Mouse (Mus musculus): ENCODE results near the gene Pabpn1l.
"Not testable (repeated sequence)": the region's sequence is repeated elsewhere in the genome, so short reads cannot be mapped to it uniquely, and the experiment has no call there.

Gene Pabpn1l

DNA sequence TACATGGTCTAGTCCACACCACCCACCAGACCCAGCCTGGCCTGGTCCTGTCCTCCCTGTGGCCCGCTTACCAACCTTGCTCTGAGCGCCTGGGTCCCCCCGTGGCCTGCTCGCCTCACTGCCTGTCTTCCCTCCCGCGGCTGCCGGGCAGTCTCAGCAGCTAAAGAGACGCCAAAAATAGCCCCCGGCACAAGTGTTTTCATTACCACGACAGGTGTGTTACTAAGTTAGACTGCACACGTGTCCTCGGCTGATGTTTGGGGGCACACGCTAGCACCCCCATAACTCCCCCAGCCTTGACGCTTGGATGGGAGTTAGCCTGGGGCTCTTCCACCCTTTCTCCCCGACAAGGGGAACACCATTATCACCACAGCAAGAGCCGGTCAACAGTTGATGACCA lies 23.8 kb upstream of the Pabpn1l start:
- no peak for DNase-seq (ENCODE audit: low spot score)

GRCm38 (mm10) chr8:122644175-122644954 lies 21.8 kb upstream of the Pabpn1l start:
- no peak for DNase-seq (ENCODE audit: low spot score)

GRCm38 (mm10) chr8:122642071-122642470 lies 19.5 kb upstream of the Pabpn1l start:
- peak; percentile 42 for DNase-seq (ENCODE audit: low spot score)

DNA sequence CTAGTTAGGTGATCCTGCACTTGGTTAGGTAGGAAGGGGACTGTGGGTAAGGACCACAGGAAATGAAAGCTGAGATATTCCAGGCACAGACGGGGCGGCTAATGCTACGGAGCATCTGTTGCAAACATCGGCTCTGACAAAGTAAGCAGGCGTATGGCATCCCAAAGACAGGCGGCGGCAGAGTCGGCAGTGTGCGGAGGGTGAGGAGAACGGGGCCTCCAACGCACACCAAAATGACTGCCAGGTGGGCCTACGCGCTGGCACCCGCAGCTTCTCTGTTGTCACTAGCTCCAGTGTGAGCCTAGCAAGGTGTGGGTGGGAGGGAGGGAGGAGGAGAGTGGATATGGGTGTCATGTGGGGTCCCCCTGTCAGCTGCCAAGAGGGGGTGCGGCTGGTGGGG lies 18.9 kb upstream of the Pabpn1l start:
- no peak for DNase-seq (ENCODE audit: low spot score)

GRCm38 (mm10) chr8:122640825-122641224 lies 18.3 kb upstream of the Pabpn1l start:
- no peak for DNase-seq (ENCODE audit: low spot score)

GRCm38 (mm10) chr8:122639521-122640248 lies 17.1 kb upstream of the Pabpn1l start:
- peak; percentile 77 for DNase-seq (ENCODE audit: low spot score)

- no peak for DNase-seq (ENCODE audit: low spot score)
These were observed 16.1 kb upstream of the Pabpn1l start for GRCm38 (mm10) chr8:122638601-122639000.

DNA sequence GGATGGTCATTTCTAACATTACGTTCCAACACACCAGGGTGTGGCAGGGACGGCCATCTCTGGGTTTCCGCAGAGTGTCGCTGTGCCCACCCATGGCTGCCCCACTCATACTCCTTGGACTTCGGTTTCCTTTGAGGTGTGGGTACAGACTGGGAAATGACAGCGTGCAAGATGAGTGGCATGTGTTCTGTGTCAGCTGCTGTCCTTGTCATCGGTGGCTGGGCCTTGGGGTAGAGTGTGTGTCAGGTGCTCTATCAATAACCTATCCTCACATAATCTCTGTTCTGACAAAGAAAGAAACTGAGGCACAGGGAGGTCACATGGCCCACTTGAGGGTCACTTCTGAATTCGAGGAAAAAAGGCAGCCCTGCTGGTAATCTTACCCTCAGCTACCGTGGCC lies 14.7 kb upstream of the Pabpn1l start:
- DNase-seq (ENCODE audit: low spot score), result no peak

- no peak for DNase-seq (ENCODE audit: low spot score)
These were observed 14.2 kb upstream of the Pabpn1l start for GRCm38 (mm10) chr8:122636803-122637175.

DNA sequence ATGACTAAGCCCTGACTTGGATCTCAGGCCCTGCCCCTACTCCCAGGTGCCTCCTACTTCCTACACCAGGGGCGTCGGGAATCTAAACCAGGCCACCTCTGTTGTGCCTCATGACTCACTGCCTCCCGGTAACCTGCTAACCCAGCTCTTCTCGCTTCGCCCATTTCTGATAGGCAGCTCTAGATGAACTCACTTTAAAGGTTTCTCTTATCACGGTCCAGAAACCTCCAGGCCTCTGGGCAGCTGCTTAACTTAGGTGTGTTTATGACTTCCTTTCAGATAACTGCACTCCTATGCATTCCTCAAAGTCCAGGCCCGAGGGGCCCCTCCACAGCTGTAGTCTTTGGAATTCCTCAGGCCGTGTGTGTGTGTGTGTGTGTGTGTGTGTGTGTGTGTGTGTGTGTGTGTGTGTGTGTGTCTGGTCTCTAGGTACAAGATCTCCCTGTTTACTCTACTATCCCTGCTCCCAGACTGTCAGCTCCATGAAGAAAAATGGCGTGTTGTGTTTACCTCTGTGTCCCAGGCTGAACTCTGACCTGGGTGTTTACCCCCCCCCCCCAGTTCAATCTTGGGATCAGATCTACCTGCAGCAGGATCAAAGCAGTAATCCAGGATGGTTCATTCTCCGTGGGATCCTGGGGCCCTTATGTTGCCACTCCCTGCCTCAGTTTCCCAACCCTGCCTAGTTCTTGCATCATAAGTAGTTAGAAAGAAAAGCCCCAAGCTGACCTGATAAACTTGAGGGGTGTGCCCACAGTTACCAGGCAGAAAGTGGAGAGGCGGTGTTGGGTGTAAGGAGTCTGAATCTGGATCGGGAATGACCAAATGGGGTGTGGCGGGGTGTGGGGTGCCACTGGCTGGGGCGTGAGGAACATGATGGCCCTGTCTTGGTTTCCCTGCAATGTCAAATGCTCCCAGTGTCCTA lies 13.6 kb upstream of the Pabpn1l start:
- no peak for DNase-seq (ENCODE audit: low spot score)

DNA sequence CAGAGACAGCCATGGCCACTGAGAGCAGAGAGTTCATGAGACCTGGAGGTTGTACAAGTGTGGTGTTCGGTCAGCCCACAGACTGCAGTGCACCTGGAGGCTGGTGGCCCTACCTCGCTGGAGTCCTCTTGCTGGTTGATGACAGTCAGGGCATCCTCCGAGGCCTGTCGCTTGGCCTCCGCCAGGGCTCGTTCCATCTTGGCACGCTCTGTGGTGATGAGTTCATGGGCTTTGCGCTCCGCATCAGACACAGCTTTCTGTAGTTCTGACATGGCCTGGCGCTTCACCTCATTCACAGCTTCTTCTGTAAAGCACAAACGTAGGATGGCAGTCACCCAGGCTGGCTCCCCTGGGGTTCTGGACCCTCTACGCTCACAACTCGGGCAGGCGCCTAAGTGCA lies 10.7 kb upstream of the Pabpn1l start:
- DNase-seq (ENCODE audit: low spot score), result no peak

DNA sequence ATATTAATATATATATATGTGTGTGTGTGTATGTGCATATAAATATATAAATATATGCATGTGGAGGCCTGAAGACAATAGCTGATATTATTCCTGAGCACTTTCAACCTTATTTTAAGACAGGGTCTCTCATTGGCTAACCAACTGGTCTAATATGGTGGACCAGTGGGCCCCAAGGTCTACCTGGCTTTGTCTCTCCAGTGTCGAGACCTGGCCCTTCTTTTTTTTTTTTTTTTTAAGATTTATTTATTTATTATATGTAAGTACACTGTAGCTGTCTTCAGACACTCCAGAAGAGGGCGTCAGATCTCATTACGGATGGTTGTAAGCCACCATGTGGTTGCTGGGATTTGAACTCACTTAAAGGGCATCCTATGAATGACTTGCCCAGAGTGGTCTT lies 9.6 kb upstream of the Pabpn1l start:
- not testable (repeated sequence) for DNase-seq (ENCODE audit: low spot score)

GRCm38 (mm10) chr8:122630696-122631095 lies 8.2 kb upstream of the Pabpn1l start:
- DNase-seq (ENCODE audit: low spot score), result no peak

DNA sequence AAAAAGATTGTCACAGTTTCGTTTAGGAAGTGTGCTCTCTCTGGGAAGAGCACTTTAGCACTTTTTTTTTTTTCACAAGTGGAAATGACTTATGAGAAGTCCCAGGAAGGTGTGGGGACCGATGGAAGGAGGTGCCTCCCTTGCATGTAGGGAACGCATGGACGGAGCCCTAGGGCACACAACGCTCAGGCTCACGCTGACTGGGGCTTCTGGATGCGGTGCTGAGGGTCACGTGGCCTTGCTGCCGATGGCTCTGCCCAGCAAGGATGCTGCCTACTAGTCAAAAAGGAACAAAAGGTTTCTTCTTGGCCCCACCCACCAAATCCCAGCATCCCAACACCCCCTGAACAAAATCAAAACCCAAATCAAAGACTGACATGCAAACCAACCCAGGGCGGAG lies 6.8 kb upstream of the Pabpn1l start:
- DNase-seq (ENCODE audit: low spot score), result no peak

- DNase-seq (ENCODE audit: low spot score), result no peak
These were observed 4.4 kb upstream of the Pabpn1l start for GRCm38 (mm10) chr8:122626896-122627295.

DNA sequence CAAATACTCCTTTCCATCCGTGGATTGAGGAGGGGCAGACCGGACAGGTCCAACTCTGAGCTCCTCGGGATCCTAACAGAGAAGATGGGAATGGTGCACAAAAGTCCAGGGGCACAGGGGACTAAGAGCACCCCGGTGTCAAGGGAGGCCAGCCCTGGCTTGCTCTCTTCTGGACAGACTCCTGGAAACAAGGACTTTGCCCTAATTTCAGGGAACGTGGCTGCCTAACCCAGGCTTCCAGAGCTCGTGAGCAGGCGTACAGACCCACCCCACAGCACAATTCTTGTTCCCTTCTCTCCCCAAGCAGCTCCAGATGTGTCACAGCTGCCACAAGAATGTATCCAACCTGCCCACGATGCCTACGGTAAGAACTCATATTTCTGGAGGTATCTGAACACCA lies 3.3 kb upstream of the Pabpn1l start:
- no peak for DNase-seq (ENCODE audit: low spot score)

- DNase-seq (ENCODE audit: low spot score), result no peak
These were observed 2.1 kb upstream of the Pabpn1l start for GRCm38 (mm10) chr8:122624653-122625052.

DNA sequence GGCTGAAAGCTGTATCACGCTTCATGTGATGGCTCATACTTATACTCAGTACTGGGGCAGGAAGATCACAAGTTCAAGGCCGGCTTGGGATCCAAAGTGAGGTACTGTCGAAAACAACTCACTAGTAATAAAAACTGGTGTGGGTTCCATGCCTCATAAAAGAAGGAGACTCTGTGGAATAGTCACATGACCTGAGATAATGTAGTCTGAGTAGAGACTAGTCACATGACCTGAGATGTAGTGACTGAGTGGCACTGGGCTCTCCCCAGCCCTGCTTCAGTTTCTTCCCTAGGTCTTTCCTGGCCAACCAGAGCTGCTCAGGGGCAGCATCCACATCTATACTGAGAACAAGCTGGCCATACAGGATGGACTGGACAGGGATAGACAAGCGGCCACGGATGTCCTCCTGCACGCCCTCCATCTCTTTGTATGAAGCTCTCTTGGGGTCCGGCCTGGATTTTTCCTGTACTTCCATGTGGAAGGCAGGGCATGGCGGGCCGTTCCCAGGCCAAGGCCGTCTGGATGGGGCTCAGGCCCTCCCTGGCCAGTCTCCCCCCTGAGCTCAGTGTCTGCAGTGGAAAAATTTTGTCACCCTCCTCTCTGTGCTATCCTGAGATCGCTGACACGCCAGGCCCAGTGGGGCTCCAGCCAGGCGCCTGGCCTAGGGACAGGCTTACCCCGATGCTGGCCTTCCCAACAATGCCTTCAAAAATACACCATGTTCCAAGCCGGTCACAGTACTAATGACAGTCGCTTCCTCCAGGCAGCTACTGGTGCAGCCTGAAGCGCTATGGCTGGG lies 1.5 kb upstream of the Pabpn1l start:
- DNase-seq (ENCODE audit: low spot score), result no peak

DNA sequence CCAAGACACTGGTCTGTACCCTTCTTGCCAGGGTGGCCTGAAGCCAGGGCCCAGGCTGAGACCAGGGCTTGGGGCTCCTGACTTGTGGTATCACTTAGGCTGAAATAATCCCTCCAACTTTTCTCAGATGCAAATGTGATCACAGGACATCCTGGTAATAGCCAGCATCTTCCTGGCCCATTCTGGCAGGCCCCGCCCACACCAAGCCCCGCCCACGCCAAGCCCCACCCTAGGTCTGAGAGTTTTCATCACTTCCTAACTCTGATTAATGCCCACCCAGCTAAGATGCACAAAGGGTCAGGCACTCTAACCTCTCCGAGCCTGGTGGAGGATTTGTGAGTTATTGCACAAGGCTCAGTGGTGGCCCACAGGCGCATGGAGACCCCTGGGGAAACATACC lies 2.1 kb downstream of the Pabpn1l start:
- DNase-seq (ENCODE audit: low spot score), result no peak

DNA sequence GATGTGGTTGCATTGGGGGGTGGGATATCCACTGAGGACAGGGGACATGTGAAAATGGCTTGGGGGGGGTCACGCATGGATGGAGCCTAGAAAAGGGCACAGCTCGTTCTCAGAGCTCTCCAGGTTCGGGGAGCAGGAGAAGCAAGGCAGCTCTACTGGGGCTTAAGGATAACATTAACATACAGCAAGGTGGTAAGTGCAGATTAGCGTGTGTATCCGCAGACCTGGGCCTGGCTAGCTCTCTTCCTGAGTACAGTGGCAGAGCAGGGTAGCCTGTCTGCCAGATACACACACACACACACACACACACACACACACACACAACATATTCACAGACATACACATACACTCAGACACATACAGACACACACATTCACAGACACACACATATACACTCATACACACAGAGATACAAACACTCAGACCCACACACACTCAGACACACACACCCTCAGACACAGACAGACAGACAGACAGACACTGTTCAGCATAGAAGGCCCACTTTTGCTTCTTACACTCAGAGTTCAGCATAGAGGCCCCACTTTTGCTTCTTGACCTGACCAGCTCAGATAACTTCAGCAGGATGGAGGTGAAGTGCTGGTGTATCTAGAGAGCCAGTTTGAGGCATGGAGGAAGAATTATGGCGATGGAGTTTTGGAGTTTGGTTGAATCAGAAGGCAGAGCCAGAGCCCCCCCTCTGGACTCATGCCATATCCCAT lies 3.7 kb downstream of the Pabpn1l start:
- DNase-seq (ENCODE audit: low spot score), result no peak

GRCm38 (mm10) chr8:122617947-122618546 lies 4.5 kb downstream of the Pabpn1l start:
- peak; percentile 68 for DNase-seq (ENCODE audit: low spot score)

Measured in adipocyte (in vitro differentiated cells).